Mouse (Mus musculus): Measurements from ENCODE around the gene Chrnb1. TPM values are rescaled to one million over a fixed set of nuclear protein-coding genes. Genes with fewer than 3 reads are reported as not detected.

Chrnb1 gene
- polyA plus RNA-seq, 1 experiment from 2014 or later, result 5.8 TPM

DNA sequence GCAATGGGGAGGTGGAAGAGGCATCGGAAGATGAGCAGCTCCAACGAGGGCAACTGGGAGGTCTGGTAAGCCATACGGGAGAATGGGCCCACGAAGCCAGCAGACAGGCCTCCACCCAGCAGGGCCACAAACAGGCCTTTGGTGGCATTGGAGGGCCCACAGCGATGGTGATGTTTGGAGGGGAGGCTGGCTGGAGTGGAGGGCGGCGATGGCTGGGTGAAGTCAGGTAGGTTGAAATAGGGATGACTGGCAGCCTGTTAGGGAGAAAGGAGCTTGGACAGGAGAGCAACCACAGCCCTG, 34.9 kb downstream of the Chrnb1 start:
- peaks cover 9 to 33% of the 10 kb centered on the region in 2 experiments for H3K4me1 ChIP-seq (ENCODE audit: control insufficient read depth in 2 of 2, insufficient read depth in 2 of 2, low read length in 2 of 2)

DNA sequence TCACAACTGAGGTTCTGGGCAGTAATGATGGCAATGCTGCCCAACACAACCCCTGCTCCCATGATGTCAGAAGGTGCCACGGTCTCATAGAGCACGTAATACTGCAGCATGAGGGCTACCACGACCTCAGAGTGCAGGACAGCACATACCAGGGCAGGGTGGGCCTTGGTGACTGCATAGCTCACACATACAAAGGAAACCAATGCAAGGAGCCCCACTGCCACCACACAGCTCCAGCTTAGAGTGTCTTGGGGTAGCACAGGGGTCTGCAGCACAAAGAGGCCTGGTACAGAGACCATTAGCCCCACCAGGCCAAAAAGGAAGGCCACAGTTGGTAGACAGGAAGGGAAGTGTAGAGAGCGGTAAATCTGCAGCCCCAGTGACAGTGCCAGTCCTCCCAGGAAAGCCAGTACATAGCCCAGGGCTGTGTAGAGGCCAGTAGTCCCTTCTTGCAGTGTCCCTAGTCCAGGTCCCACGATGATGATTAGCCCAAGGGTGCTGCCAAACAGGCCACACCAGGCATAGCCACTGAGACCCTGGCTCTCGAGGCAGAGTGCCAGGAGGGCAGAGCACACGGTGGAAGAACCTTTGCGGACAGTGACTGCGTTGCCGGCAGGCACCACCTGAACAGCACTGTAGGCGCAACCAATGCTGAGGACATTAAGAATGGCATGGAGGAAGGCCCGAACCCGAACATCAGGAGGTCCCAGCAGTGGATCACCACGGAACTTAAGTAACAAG, 35.4 kb downstream of the Chrnb1 start:
- Histone ChIP-seq H3K27ac (replicated peaks in 1 of 2; ENCODE audit: control insufficient read depth in 1 of 2, insufficient read depth in 1 of 2, low read depth in 2 of 2, low read length in 2 of 2) (peak overlapping the region; percentile 36 to 95; a peak in 3 of 4 replicates), H3K27me3 (ENCODE audit: control insufficient read depth, insufficient read depth, low read length) (no peaks in the 10 kb centered on the region), H3K4me2 (ENCODE audit: low read length) (peak overlapping the region; percentile 81), H3K9ac (ENCODE audit: low read length) (peak overlapping the region; percentile 84), H3K9me3 (ENCODE audit: control insufficient read depth, low read length) (no peaks in the 10 kb centered on the region), H3K4me3 (ENCODE audit: control insufficient read depth in 1 of 2, insufficient read depth in 1 of 2, low read depth in 1 of 2, low read length in 2 of 2) (peak overlapping the region in 1 of 2 experiments; percentile 51; a peak in 2 of 4 replicates), H3K36me3 (ENCODE audit: control insufficient read depth, insufficient read depth, low read length) (no peaks in the 10 kb centered on the region), H3K4me1 (ENCODE audit: control insufficient read depth in 2 of 2, insufficient read depth in 2 of 2, low read length in 2 of 2) (peaks cover 7 to 37% of the 10 kb centered on the region in 2 experiments)
- WGBS, result 81% methylated on average over 14 of the region's 14 CpGs
- no peak for ATAC-seq (ENCODE audit: insufficient number of reproducible peaks, insufficient read depth, low FRiP score, low read depth)

More for the DNA sequence above, 34.9 kb downstream of the Chrnb1 start:
- 89% methylated on average over 7 of the region's 7 CpGs for WGBS
- no peaks in the 10 kb centered on the region for H3K36me3 ChIP-seq (ENCODE audit: control insufficient read depth, insufficient read depth, low read length)
- no peak overlapping the region for H3K4me2 ChIP-seq (ENCODE audit: low read length)
- no peaks in the 10 kb centered on the region for H3K9me3 ChIP-seq (ENCODE audit: control insufficient read depth, low read length)
- ATAC-seq (ENCODE audit: insufficient number of reproducible peaks, insufficient read depth, low FRiP score, low read depth), result no peak
- no peaks in the 10 kb centered on the region for H3K27me3 ChIP-seq (ENCODE audit: control insufficient read depth, insufficient read depth, low read length)
- 0 out of 2 replicates have a peak overlapping the region, but pooled peaks have one; percentile 84 for H3K9ac ChIP-seq (ENCODE audit: low read length)
- no peak overlapping the region for H3K27ac ChIP-seq (replicated peaks in 1 of 2; ENCODE audit: control insufficient read depth in 1 of 2, insufficient read depth in 1 of 2, low read depth in 2 of 2, low read length in 2 of 2)
- H3K4me3 ChIP-seq (ENCODE audit: control insufficient read depth in 1 of 2, insufficient read depth in 1 of 2, low read depth in 1 of 2, low read length in 2 of 2), result no peak overlapping the region

DNA sequence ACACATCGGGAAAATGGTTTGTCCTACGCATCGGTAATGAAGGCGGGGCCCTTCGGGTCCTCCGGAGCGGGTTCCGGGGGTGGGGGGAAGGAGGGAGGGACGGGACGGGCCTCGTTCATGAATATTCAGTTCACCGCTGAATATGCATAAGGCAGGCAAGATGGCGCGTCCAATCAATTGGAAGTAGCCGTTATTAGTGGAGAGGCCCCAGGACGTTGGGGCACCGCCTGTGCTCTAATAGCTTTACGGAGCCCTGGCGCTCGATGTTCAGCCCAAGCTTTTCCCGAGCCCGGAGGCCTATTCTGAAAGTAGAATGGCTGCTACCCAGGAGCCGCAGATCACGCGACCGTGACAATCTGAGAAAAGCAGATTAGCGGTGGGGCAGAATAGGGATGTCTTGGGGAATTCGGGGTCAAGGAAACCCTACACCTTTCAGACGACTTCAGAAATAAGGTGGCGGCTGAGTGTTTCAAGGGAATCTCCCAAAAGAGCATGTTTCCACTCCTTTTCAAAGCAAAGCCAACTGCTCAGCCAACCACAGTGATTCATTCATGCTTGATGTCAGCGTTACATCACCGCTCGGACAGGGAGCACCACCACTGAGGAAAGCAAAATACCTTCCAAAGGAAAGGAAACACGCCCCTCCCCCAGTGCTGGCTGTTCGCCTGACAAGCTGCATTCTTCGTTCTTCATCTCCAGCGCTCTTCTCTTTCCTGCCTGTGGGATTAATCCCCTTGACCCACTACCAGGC, 36.6 kb downstream of the Chrnb1 start:
- peaks cover 6 to 37% of the 10 kb centered on the region in 2 experiments for H3K4me1 ChIP-seq (ENCODE audit: control insufficient read depth in 2 of 2, insufficient read depth in 2 of 2, low read length in 2 of 2)
- peak overlapping the region; percentile 84 for H3K9ac ChIP-seq (ENCODE audit: low read length)
- H3K36me3 ChIP-seq (ENCODE audit: control insufficient read depth, insufficient read depth, low read length), result no peaks in the 10 kb centered on the region
- H3K4me3 ChIP-seq (ENCODE audit: control insufficient read depth in 1 of 2, insufficient read depth in 1 of 2, low read depth in 1 of 2, low read length in 2 of 2), result peak overlapping the region; percentile 51 to 82
- H3K27me3 ChIP-seq (ENCODE audit: control insufficient read depth, insufficient read depth, low read length), result no peaks in the 10 kb centered on the region
- peak overlapping the region; percentile 81 for H3K4me2 ChIP-seq (ENCODE audit: low read length)
- peak overlapping the region; percentile 95 to 100 for H3K27ac ChIP-seq (replicated peaks in 1 of 2; ENCODE audit: control insufficient read depth in 1 of 2, insufficient read depth in 1 of 2, low read depth in 2 of 2, low read length in 2 of 2)
- no peaks in the 10 kb centered on the region for H3K9me3 ChIP-seq (ENCODE audit: control insufficient read depth, low read length)
- ATAC-seq (ENCODE audit: insufficient number of reproducible peaks, insufficient read depth, low FRiP score, low read depth), result peak; percentile 88
- under 1% methylated on average over 37 of the region's 37 CpGs for WGBS

DNA sequence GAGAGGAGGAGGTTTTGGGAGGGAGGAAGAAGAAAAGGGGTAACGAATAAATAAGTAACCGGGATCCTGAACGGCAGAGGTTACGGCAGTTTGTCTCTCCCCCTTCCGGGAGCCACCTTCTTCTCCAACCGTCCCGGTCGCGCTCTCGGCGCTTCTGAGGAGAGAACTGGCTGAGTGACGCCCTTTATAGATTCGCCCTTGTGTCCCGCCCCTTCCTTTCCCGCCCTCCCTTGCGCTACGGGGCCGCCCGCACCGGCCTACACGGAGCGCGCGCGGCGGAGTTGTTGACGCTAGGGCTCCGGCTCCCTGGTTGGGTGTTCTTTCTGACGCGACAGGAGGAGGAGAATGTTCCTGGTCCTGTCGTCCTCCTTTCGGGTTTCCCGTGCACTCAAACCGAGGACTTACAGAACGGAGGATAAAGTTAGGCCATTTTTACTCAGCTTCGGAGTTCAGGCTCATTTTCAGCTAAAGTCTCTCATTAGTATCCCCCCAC, 37.2 kb downstream of the Chrnb1 start, which contains the start of gene Polr2a:
Gene Polr2a, minus strand, starts transcription at position 160 of the 493 bp plus-strand sequence.
- Histone ChIP-seq H3K4me2 (ENCODE audit: low read length) (peak within 1 kb of the TSS; percentile 81), H3K9me3 (ENCODE audit: control insufficient read depth, low read length) (no peaks in the 10 kb centered on the region), H3K9ac (ENCODE audit: low read length) (peak within 1 kb of the TSS; percentile 84), H3K36me3 (ENCODE audit: control insufficient read depth, insufficient read depth, low read length) (no peaks in the 10 kb centered on the region), H3K27ac (replicated peaks in 1 of 2; ENCODE audit: control insufficient read depth in 1 of 2, insufficient read depth in 1 of 2, low read depth in 2 of 2, low read length in 2 of 2) (peak within 1 kb of the TSS; percentile 95 to 100), H3K4me3 (ENCODE audit: control insufficient read depth in 1 of 2, insufficient read depth in 1 of 2, low read depth in 1 of 2, low read length in 2 of 2) (peak within 1 kb of the TSS; percentile 51 to 82), H3K27me3 (ENCODE audit: control insufficient read depth, insufficient read depth, low read length) (no peaks in the 10 kb centered on the region), H3K4me1 (ENCODE audit: control insufficient read depth in 2 of 2, insufficient read depth in 2 of 2, low read length in 2 of 2) (peaks cover 6 to 37% of the 10 kb centered on the region in 2 experiments)
- peak; percentile 96 for ATAC-seq (ENCODE audit: insufficient number of reproducible peaks, insufficient read depth, low FRiP score, low read depth)
- WGBS, result under 1% methylated on average over 34 of the region's 36 CpGs

DNA sequence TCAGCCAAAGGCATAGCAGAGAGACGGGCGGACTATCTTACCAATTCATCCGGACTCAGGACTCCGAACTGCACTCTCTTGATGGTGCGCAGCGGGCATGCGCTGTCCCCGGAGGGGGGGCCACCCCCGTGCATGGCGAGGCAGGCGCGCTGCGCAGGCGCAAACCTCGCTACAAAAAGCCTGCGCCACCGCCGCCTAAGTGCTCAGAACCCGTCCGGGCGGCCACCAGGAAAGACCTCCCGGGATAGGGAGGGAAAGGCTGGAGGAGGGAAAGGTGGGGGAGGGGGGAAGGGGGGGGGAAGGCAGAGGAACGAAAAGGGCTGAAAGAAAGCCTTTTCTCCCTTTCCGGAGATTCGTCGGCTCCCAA, 37.7 kb downstream of the Chrnb1 start:
- Histone ChIP-seq H3K4me2 (ENCODE audit: low read length) (peak overlapping the region; percentile 81), H3K4me1 (ENCODE audit: control insufficient read depth in 2 of 2, insufficient read depth in 2 of 2, low read length in 2 of 2) (peaks cover 6 to 39% of the 10 kb centered on the region in 2 experiments), H3K27ac (replicated peaks in 1 of 2; ENCODE audit: control insufficient read depth in 1 of 2, insufficient read depth in 1 of 2, low read depth in 2 of 2, low read length in 2 of 2) (peak overlapping the region; percentile 95 to 98), H3K36me3 (ENCODE audit: control insufficient read depth, insufficient read depth, low read length) (no peaks in the 10 kb centered on the region), H3K4me3 (ENCODE audit: control insufficient read depth in 1 of 2, insufficient read depth in 1 of 2, low read depth in 1 of 2, low read length in 2 of 2) (peak overlapping the region; percentile 51 to 68), H3K9ac (ENCODE audit: low read length) (peak overlapping the region; percentile 84), H3K9me3 (ENCODE audit: control insufficient read depth, low read length) (no peaks in the 10 kb centered on the region), H3K27me3 (ENCODE audit: control insufficient read depth, insufficient read depth, low read length) (no peaks in the 10 kb centered on the region)
- ATAC-seq (ENCODE audit: insufficient number of reproducible peaks, insufficient read depth, low FRiP score, low read depth), result peak; percentile 86
- WGBS, result under 1% methylated on average over 25 of the region's 26 CpGs

DNA sequence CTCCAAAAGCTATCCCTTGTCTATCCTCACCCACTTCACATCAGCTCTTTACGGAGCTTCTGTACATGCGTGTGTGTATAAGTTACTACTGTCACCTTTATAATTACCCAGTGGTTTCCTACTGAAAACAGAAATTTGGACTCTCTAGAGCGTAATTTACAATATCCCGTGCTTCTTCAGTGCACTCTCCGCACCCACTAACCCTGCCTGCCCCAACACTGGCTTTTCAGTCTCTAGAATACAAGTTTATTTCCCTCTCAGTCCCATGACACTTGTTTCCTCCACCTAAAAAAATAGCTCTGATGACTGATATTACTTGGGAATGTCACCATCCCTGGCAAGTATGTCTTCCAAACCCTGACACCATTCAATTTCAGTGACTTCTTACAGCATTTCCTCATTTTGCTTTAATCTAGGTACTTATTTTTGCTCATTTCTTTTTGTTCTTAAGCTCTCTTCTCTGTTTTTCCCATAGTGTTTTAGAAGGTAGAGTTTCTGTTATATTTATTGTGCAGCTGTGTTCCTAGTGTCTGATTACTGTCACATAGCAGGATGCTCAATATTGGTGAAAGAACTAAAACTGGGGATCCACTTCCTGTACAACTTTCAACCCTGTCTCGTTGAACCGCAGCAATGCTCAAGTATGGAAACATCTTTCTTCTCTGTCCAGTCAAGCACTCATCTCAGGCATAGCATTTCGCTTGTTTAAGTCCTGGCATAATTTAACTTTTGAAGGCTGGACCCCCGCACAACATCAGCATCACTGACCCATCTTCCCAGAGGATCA, 38.2 kb downstream of the Chrnb1 start:
- Histone ChIP-seq H3K36me3 (ENCODE audit: control insufficient read depth, insufficient read depth, low read length) (no peaks in the 10 kb centered on the region), H3K27ac (replicated peaks in 1 of 2; ENCODE audit: control insufficient read depth in 1 of 2, insufficient read depth in 1 of 2, low read depth in 2 of 2, low read length in 2 of 2) (peak overlapping the region; percentile 55 to 95), H3K27me3 (ENCODE audit: control insufficient read depth, insufficient read depth, low read length) (no peaks in the 10 kb centered on the region), H3K4me2 (ENCODE audit: low read length) (peak overlapping the region; percentile 81), H3K9me3 (ENCODE audit: control insufficient read depth, low read length) (no peaks in the 10 kb centered on the region), H3K4me1 (ENCODE audit: control insufficient read depth in 2 of 2, insufficient read depth in 2 of 2, low read length in 2 of 2) (peaks cover 6 to 45% of the 10 kb centered on the region in 2 experiments), H3K4me3 (ENCODE audit: control insufficient read depth in 1 of 2, insufficient read depth in 1 of 2, low read depth in 1 of 2, low read length in 2 of 2) (peak overlapping the region; percentile 51 to 68), H3K9ac (ENCODE audit: low read length) (peak overlapping the region; percentile 84)
- ATAC-seq (ENCODE audit: insufficient number of reproducible peaks, insufficient read depth, low FRiP score, low read depth), result no peak
- WGBS, result 43% methylated on average over 9 of the region's 9 CpGs

DNA sequence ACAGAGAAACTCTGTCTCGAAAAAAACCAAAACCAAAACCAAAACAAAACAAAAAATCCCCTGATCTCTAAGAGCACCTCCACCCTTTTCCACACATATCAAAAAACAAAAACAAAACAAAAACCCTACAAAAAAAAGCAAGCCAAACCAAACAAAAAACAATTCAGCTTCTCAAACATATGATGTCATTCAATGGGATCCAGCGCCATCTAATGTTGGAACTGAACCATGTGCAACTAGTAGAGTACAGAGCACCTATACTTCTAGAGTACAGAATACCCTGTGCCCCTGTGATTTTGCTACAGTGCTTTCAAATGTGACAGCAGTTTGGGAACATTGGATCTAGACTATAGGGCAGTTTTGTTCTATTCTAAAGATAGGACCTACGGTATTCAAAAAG, 41.0 kb downstream of the Chrnb1 start:
- WGBS, result 57% methylated on average over 3 of the region's 3 CpGs
- H3K4me2 ChIP-seq (ENCODE audit: low read length), result no peak overlapping the region

More for the DNA sequence above, 41.0 kb downstream of the Chrnb1 start:
- H3K9me3 ChIP-seq (ENCODE audit: control insufficient read depth, low read length), result no peaks in the 10 kb centered on the region
- no peak for ATAC-seq (ENCODE audit: insufficient number of reproducible peaks, insufficient read depth, low FRiP score, low read depth)
- no peak overlapping the region for H3K27ac ChIP-seq (replicated peaks in 1 of 2; ENCODE audit: control insufficient read depth in 1 of 2, insufficient read depth in 1 of 2, low read depth in 2 of 2, low read length in 2 of 2)
- no peak overlapping the region for H3K9ac ChIP-seq (ENCODE audit: low read length)
- H3K27me3 ChIP-seq (ENCODE audit: control insufficient read depth, insufficient read depth, low read length), result no peaks in the 10 kb centered on the region
- H3K36me3 ChIP-seq (ENCODE audit: control insufficient read depth, insufficient read depth, low read length), result no peaks in the 10 kb centered on the region
- no peak overlapping the region for H3K4me3 ChIP-seq (ENCODE audit: control insufficient read depth in 1 of 2, insufficient read depth in 1 of 2, low read depth in 1 of 2, low read length in 2 of 2)
- H3K4me1 ChIP-seq (ENCODE audit: control insufficient read depth in 2 of 2, insufficient read depth in 2 of 2, low read length in 2 of 2), result peaks cover 0 to 49% of the 10 kb centered on the region in 2 experiments; a peak in 3 of 4 replicates

Measured in heart, embryonic 14.5 days (tissue).